Mouse (Mus musculus): ENCODE results near the gene Epha1.
A peak's percentile ranks its signal among the peaks of the same experiment; 100 is the strongest.

DNA sequence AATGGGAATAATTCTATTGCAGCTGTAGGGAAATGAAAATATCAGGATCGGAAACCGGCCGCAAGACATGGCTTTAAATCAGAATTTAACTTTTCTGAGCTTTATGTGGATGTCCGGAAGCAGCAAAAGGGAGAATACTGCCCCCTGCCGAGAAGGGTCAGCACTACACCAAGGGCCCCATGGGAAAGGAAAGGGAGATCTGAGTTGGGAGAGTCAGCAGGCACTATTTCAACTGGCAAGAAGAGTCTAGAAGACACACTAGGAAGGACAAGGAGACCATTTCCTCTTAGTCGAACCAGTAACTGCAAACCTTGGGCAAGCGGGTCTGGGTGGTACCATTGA is 47.8 kb downstream of the Epha1 start:
- TF ChIP-seq CTCF (IDR thresholded peaks at IDR 0.05; ENCODE audit: low read depth): peak; percentile 86
- TF ChIP-seq EP300 (optimal IDR thresholded peaks at IDR 0.05): no peak

Measured in stomach, postnatal 0 days (tissue).